Mouse (Mus musculus): ENCODE results near the gene Rptor.

- no peak for TF ChIP-seq CTCF (IDR thresholded peaks at IDR 0.05; ENCODE audit: low read depth)
- TF ChIP-seq EP300 (IDR thresholded peaks at IDR 0.05; ENCODE audit: low read depth), result no peak
These were observed 12.4 kb downstream of the Rptor start for GRCm38 (mm10) chr11:119615087-119615486.

Data from liver, postnatal 0 days (tissue).